Mouse (Mus musculus) ES-E14 (cell line): ENCODE measurements around the gene Katnal1.

ENCODE experiments used
- HCFC1 ChIP-seq: IDR thresholded peaks from 2 replicates; pipeline ENCODE4 v1.6.1; 2012; ENCODE audit warnings: low read length, inconsistent platforms, borderline replicate concordance; ENCODE audit not compliant: insufficient read depth
- MAFK ChIP-seq: IDR thresholded peaks from 2 replicates; pipeline ENCODE4 v1.6.1; 2014; ENCODE audit warnings: mild to moderate bottlenecking, low read depth, low read length, inconsistent platforms; ENCODE audit not compliant: insufficient read depth
- ZC3H11A ChIP-seq: IDR thresholded peaks from 2 replicates; pipeline ENCODE4 v1.6.1; 2012; ENCODE audit warnings: low read depth, mild to moderate bottlenecking, inconsistent platforms, low read length, borderline replicate concordance
- ZNF384 ChIP-seq: IDR thresholded peaks from 2 replicates; pipeline ENCODE4 v1.6.1; 2012; ENCODE audit warnings: low read depth, low read length, inconsistent platforms

GRCm38 (mm10) chr5:148975035-148975434, 45.9 kb upstream of the Katnal1 start:
- no peak for TF ChIP-seq ZNF384
- no peak for TF ChIP-seq ZC3H11A
- TF ChIP-seq HCFC1: no peak
- TF ChIP-seq MAFK: no peak
